Mouse (Mus musculus): ENCODE results near the gene Ceacam16. TPM values are rescaled to one million over a fixed set of nuclear protein-coding genes. Genes with fewer than 3 reads are reported as not detected.

The Ceacam16 gene
- polyA plus RNA-seq, 1 experiment from 2014 or later, result 0.32 TPM

- Histone ChIP-seq H3K27me3 (ENCODE audit: control insufficient read depth, insufficient read depth, low read length) (no peaks in the 10 kb centered on the region), H3K4me3 (ENCODE audit: low read depth, low read length) (no peak overlapping the region), H3K4me2 (ENCODE audit: low read depth, low read length, severe bottlenecking) (no peak overlapping the region), H3K4me1 (replicated peaks; ENCODE audit: control insufficient read depth, insufficient read depth, low read length) (no peaks in the 10 kb centered on the region), H3K36me3 (ENCODE audit: control insufficient read depth, insufficient read depth, low read length) (no peaks in the 10 kb centered on the region), H3K9me3 (ENCODE audit: control insufficient read depth, low read length) (no peaks in the 10 kb centered on the region), H3K27ac (ENCODE audit: low read depth, low read length) (no peak overlapping the region), H3K9ac (ENCODE audit: low read length) (no peak overlapping the region)
- WGBS, result 66% methylated on average over 3 of the region's 3 CpGs
- ATAC-seq (replicated peaks; ENCODE audit: low FRiP score), result no peak
- DNase-seq (ENCODE audit: low spot score), result no peak
Measured at GRCm38 (mm10) chr7:19836843-19837242, 24.3 kb downstream of the Ceacam16 start.

DNA sequence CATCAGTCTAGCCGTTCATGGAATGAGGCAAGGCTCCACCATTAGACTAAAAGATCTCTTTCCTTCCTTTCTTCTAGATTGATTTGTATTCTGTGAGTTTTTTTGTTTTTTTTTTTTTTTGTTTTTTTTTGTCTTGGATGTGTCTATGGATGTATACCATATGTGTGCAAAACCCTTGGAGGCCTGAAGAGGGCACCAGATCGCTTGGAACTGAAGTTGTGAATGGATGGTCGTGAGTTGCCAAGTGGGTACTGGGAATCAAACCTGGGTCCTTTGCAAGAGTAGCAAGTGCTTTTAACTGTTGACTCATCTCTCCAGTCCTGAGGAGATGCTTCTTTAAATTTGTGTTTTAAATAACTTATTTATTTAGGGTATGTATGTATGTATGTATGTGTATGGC, 27.0 kb downstream of the Ceacam16 start:
- Histone ChIP-seq H3K4me3 (ENCODE audit: low read depth, low read length) (no peak overlapping the region), H3K36me3 (ENCODE audit: control insufficient read depth, insufficient read depth, low read length) (no peaks in the 10 kb centered on the region), H3K4me1 (replicated peaks; ENCODE audit: control insufficient read depth, insufficient read depth, low read length) (0 out of 2 replicates have a peak, but pooled peaks cover 2% of the 10 kb centered on the region), H3K27me3 (ENCODE audit: control insufficient read depth, insufficient read depth, low read length) (no peaks in the 10 kb centered on the region), H3K27ac (ENCODE audit: low read depth, low read length) (no peak overlapping the region), H3K9me3 (ENCODE audit: control insufficient read depth, low read length) (no peaks in the 10 kb centered on the region), H3K4me2 (ENCODE audit: low read depth, low read length, severe bottlenecking) (no peak overlapping the region), H3K9ac (ENCODE audit: low read length) (no peak overlapping the region)
- ATAC-seq (replicated peaks; ENCODE audit: low FRiP score), result no peak
- no peak for DNase-seq (ENCODE audit: low spot score)
- 62% methylated on average over 3 of the region's 3 CpGs for WGBS

- Histone ChIP-seq H3K27me3 (ENCODE audit: control insufficient read depth, insufficient read depth, low read length) (no peaks in the 10 kb centered on the region), H3K27ac (ENCODE audit: low read depth, low read length) (no peak overlapping the region), H3K9me3 (ENCODE audit: control insufficient read depth, low read length) (no peaks in the 10 kb centered on the region), H3K4me3 (ENCODE audit: low read depth, low read length) (no peak overlapping the region), H3K4me2 (ENCODE audit: low read depth, low read length, severe bottlenecking) (no peak overlapping the region), H3K36me3 (ENCODE audit: control insufficient read depth, insufficient read depth, low read length) (no peaks in the 10 kb centered on the region), H3K9ac (ENCODE audit: low read length) (no peak overlapping the region), H3K4me1 (replicated peaks; ENCODE audit: control insufficient read depth, insufficient read depth, low read length) (0 out of 2 replicates have a peak, but pooled peaks cover 2% of the 10 kb centered on the region)
- 56% methylated on average over 9 of the region's 9 CpGs for WGBS
- DNase-seq (ENCODE audit: low spot score) (no peak), ATAC-seq (replicated peaks; ENCODE audit: low FRiP score) (no peak)
Measured at GRCm38 (mm10) chr7:19831837-19832236, 29.3 kb downstream of the Ceacam16 start.

- 0 out of 2 replicates have a peak, but pooled peaks cover 2% of the 10 kb centered on the region for H3K4me1 ChIP-seq (replicated peaks; ENCODE audit: control insufficient read depth, insufficient read depth, low read length)
- ATAC-seq (replicated peaks; ENCODE audit: low FRiP score), result no peak
- DNase-seq (ENCODE audit: low spot score), result no peak
- H3K9me3 ChIP-seq (ENCODE audit: control insufficient read depth, low read length), result no peaks in the 10 kb centered on the region
- no peak overlapping the region for H3K4me2 ChIP-seq (ENCODE audit: low read depth, low read length, severe bottlenecking)
- no peak overlapping the region for H3K9ac ChIP-seq (ENCODE audit: low read length)
- WGBS, result 37% methylated on average over 13 of the region's 13 CpGs
- no peak overlapping the region for H3K4me3 ChIP-seq (ENCODE audit: low read depth, low read length)
- no peaks in the 10 kb centered on the region for H3K36me3 ChIP-seq (ENCODE audit: control insufficient read depth, insufficient read depth, low read length)
- no peaks in the 10 kb centered on the region for H3K27me3 ChIP-seq (ENCODE audit: control insufficient read depth, insufficient read depth, low read length)
- no peak overlapping the region for H3K27ac ChIP-seq (ENCODE audit: low read depth, low read length)
Measured at GRCm38 (mm10) chr7:19830682-19831156, 30.4 kb downstream of the Ceacam16 start.

DNA sequence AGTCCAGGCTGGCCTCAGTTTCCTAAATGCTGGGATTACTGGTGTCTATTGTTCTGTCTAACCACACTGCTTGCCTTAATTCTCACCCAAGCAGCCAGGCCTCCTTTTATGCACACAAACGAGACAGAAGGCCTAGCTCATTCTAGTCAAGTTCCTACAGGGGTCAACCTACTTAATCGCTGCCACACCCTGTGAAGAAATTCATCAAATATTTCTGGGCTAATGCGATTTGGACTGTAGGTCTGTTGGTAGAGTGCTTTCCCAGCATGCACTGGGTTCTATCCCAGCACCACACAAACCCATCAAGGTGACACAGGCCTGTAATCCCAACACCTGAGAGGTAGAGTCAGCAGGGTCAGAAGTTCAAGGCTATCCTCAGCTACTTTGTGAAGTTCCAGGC, 31.4 kb downstream of the Ceacam16 start:
- Histone ChIP-seq H3K36me3 (ENCODE audit: control insufficient read depth, insufficient read depth, low read length) (no peaks in the 10 kb centered on the region), H3K9ac (ENCODE audit: low read length) (no peak overlapping the region), H3K27ac (ENCODE audit: low read depth, low read length) (no peak overlapping the region), H3K4me1 (replicated peaks; ENCODE audit: control insufficient read depth, insufficient read depth, low read length) (0 out of 2 replicates have a peak, but pooled peaks cover 2% of the 10 kb centered on the region), H3K9me3 (ENCODE audit: control insufficient read depth, low read length) (no peaks in the 10 kb centered on the region), H3K27me3 (ENCODE audit: control insufficient read depth, insufficient read depth, low read length) (no peaks in the 10 kb centered on the region), H3K4me3 (ENCODE audit: low read depth, low read length) (no peak overlapping the region), H3K4me2 (ENCODE audit: low read depth, low read length, severe bottlenecking) (no peak overlapping the region)
- 78% methylated on average over 3 of the region's 3 CpGs for WGBS
- ATAC-seq (replicated peaks; ENCODE audit: low FRiP score) (no peak), DNase-seq (ENCODE audit: low spot score) (no peak)

DNA sequence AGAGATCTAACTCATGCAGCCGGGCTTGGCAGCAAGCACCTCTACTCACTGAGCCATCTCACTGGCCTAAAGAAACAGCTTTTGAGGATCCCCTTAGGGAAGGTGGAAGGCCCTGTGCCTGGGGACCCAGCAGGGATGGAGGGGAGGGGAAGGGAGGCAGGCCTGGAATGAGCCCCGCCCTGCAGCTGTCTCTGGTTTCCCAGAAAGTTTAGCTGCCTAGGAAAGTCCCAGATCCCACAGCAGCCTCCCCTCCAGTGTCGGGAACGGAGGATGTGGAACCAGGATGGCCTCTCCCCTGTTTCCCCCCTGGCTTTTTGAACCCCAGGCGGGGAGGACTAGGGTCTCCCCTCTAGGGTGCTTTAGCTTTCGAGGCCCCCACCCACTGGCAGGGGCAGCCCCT, 34.3 kb downstream of the Ceacam16 start:
- Histone ChIP-seq H3K9ac (ENCODE audit: low read length) (no peak overlapping the region), H3K27ac (ENCODE audit: low read depth, low read length) (no peak overlapping the region), H3K4me3 (ENCODE audit: low read depth, low read length) (no peak overlapping the region), H3K9me3 (ENCODE audit: control insufficient read depth, low read length) (no peaks in the 10 kb centered on the region), H3K4me2 (ENCODE audit: low read depth, low read length, severe bottlenecking) (no peak overlapping the region), H3K36me3 (ENCODE audit: control insufficient read depth, insufficient read depth, low read length) (no peaks in the 10 kb centered on the region), H3K27me3 (ENCODE audit: control insufficient read depth, insufficient read depth, low read length) (peaks cover 19% of the 10 kb centered on the region), H3K4me1 (replicated peaks; ENCODE audit: control insufficient read depth, insufficient read depth, low read length) (peaks cover 7% of the 10 kb centered on the region; the same call in 1 of the 2 replicates)
- 44% methylated on average over 6 of the region's 6 CpGs for WGBS
- ATAC-seq (replicated peaks; ENCODE audit: low FRiP score) (no peak), DNase-seq (ENCODE audit: low spot score) (no peak)

- peak; percentile 73 for ATAC-seq (replicated peaks; ENCODE audit: low FRiP score)
Measured at GRCm38 (mm10) chr7:19824182-19824973, 36.7 kb downstream of the Ceacam16 start.

GRCm38 (mm10) chr7:19823256-19824181, 37.6 kb downstream of the Ceacam16 start:
- no peaks in the 10 kb centered on the region; the same call in 1 of the 2 replicates for H3K9me3 ChIP-seq (ENCODE audit: control insufficient read depth, low read length)
- H3K36me3 ChIP-seq (ENCODE audit: control insufficient read depth, insufficient read depth, low read length), result no peaks in the 10 kb centered on the region
- peaks cover 28% of the 10 kb centered on the region for H3K27me3 ChIP-seq (ENCODE audit: control insufficient read depth, insufficient read depth, low read length)
- no peak overlapping the region for H3K27ac ChIP-seq (ENCODE audit: low read depth, low read length)
- peaks cover 5% of the 10 kb centered on the region; the same call in 1 of the 2 replicates for H3K4me1 ChIP-seq (replicated peaks; ENCODE audit: control insufficient read depth, insufficient read depth, low read length)
- H3K9ac ChIP-seq (ENCODE audit: low read length), result no peak overlapping the region; the same call in 1 of the 2 replicates
- H3K4me3 ChIP-seq (ENCODE audit: low read depth, low read length), result no peak overlapping the region
- peak overlapping the region; percentile 36; the same call in 1 of the 2 replicates for H3K4me2 ChIP-seq (ENCODE audit: low read depth, low read length, severe bottlenecking)
- DNase-seq (ENCODE audit: low spot score) (no peak), ATAC-seq (replicated peaks; ENCODE audit: low FRiP score) (no peak)
- 24% methylated on average over 16 of the region's 16 CpGs for WGBS

More at GRCm38 (mm10) chr7:19824182-19824973, 36.7 kb downstream of the Ceacam16 start:
- Histone ChIP-seq H3K9me3 (ENCODE audit: control insufficient read depth, low read length) (no peaks in the 10 kb centered on the region; the same call in 1 of the 2 replicates), H3K9ac (ENCODE audit: low read length) (peak overlapping the region; percentile 13), H3K4me1 (replicated peaks; ENCODE audit: control insufficient read depth, insufficient read depth, low read length) (peaks cover 5% of the 10 kb centered on the region; the same call in 1 of the 2 replicates), H3K27ac (ENCODE audit: low read depth, low read length) (no peak overlapping the region), H3K27me3 (ENCODE audit: control insufficient read depth, insufficient read depth, low read length) (peaks cover 25% of the 10 kb centered on the region), H3K4me3 (ENCODE audit: low read depth, low read length) (no peak overlapping the region), H3K4me2 (ENCODE audit: low read depth, low read length, severe bottlenecking) (peak overlapping the region; percentile 36; the same call in 1 of the 2 replicates), H3K36me3 (ENCODE audit: control insufficient read depth, insufficient read depth, low read length) (no peaks in the 10 kb centered on the region)
- DNase-seq (ENCODE audit: low spot score), result peak; percentile 81
- WGBS, result 24% methylated on average over 26 of the region's 26 CpGs

Data from forebrain, embryonic 11.5 days (tissue).